Mouse (Mus musculus) liver, embryonic 14.5 days (tissue): Measurements from ENCODE around the gene Hes6.

Experiments used
- CTCF ChIP-seq: IDR thresholded peaks from 2 replicates; pipeline ENCODE4 v1.5.1; 2016; ENCODE audit warnings: antibody characterized with exemption, low read depth, control low read depth
- EP300 ChIP-seq: IDR thresholded peaks from 2 replicates; pipeline ENCODE4 v1.6.1; 2016; ENCODE audit warnings: antibody characterized with exemption, low read depth

DNA sequence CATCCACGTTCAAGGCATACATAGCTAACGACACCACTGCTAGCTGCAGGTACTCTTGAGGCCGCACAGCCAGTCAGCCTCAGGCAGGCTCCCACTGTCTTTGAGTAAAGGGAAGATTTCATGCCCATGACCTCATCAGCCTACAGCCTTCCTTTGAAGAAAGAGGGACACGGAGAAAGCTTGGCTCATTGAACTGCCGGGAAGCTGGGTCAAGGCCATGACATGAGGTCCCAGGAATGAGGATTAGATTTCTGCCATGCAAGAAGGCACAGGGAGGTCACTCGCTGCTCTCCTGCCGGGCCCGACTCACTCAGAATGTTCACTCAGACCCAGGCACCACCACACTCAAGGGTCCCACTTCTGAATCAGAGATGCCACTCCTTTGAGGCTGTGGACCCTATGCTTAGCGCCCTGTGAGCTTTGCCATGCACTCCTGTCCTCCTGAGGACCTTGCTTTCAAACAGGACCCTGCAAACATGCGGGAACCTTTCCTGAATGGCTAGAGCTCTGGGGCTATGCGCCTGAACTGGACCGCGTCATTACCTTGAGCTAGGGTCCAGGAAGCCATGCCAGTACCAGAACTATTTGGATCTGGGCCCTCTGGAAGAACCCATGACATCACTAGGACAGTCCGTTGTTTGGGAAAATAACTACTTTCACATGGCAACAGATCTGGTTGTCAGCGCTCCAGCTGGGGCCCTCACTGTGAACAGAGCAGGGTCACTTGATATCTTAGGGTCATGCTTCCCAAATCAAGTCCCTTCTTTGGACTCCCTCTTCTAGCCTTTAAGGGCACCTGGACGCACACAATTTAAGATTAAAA lies 48.8 kb downstream of the Hes6 start:
- TF ChIP-seq CTCF (no peak), EP300 (no peak)
